Mouse (Mus musculus) megakaryocyte, embryonic 14.5 days (primary cell): ENCODE measurements around the gene AY074887.

Source experiments
- FLI1 ChIP-seq: IDR thresholded peaks from 2 replicates; pipeline ENCODE4 v1.6.1; 2012; ENCODE audit warnings: low read length, inconsistent platforms, mixed read lengths
- GATA1 ChIP-seq: IDR thresholded peaks from 3 replicates; pipeline ENCODE4 v1.6.1; 2012; ENCODE audit warnings: mixed read lengths, low read length, inconsistent platforms, borderline replicate concordance

- TF ChIP-seq GATA1 (no peak), FLI1 (no peak)
Observed at GRCm38 (mm10) chr9:54981291-54982191, 30.7 kb upstream of the AY074887 start.
